Mouse (Mus musculus): Measurements from ENCODE around the gene Bche. TPM values are rescaled to one million over a fixed set of nuclear protein-coding genes. Genes with fewer than 3 reads are reported as not detected.
A peak's percentile ranks its signal among the peaks of the same experiment; 100 is the strongest.

Bche gene
- 12.0 TPM in 2 replicates for polyA plus RNA-seq (2015; fragmentation: Nextera tagmentation; extraction: Ambion mirVana)

- H3K4me1 ChIP-seq = no peaks in the 10 kb centered on the region
- peak within 1 kb of the TSS; percentile 61 for H3K27ac ChIP-seq
These were observed at the start of gene Bche for GRCm38 (mm10) chr3:73708410-73708714. Gene Bche (minus strand): TSS chr3:73708415.

GRCm38 (mm10) chr3:73741998-73742397, 33.8 kb upstream of the Bche start:
- no peak for ATAC-seq (ENCODE audit: insufficient read depth, low FRiP score, low read depth)
- no peaks in the 10 kb centered on the region for H3K27me3 ChIP-seq (replicated peaks)

More at GRCm38 (mm10) chr3:73708410-73708714, at the start of gene Bche:
- Histone ChIP-seq H3K27me3 (replicated peaks) (no peaks in the 10 kb centered on the region), H3K4me2 (peak within 1 kb of the TSS; percentile 57), H3K9me3 (no peaks in the 10 kb centered on the region), H3K4me3 (replicated peaks) (peak within 1 kb of the TSS; percentile 49), H3K36me3 (no peaks in the 10 kb centered on the region), H3K9ac (peak within 1 kb of the TSS; percentile 9; the same call in 1 of the 2 replicates)
- WGBS = 8% methylated on average over 10 of the region's 10 CpGs
- ATAC-seq (ENCODE audit: insufficient read depth, low FRiP score, low read depth) = no peak

GRCm38 (mm10) chr3:73731677-73732076, 23.5 kb upstream of the Bche start:
- H3K27ac ChIP-seq = no peak overlapping the region
- H3K4me1 ChIP-seq = no peaks in the 10 kb centered on the region
- H3K36me3 ChIP-seq = no peaks in the 10 kb centered on the region
- no peak for ATAC-seq (ENCODE audit: insufficient read depth, low FRiP score, low read depth)
- 38% methylated on average over 2 of the region's 2 CpGs for WGBS
- H3K9ac ChIP-seq = no peak overlapping the region
- no peaks in the 10 kb centered on the region for H3K27me3 ChIP-seq (replicated peaks)
- H3K4me2 ChIP-seq = no peak overlapping the region
- no peaks in the 10 kb centered on the region for H3K9me3 ChIP-seq
- H3K4me3 ChIP-seq (replicated peaks) = no peak overlapping the region

More at GRCm38 (mm10) chr3:73741998-73742397, 33.8 kb upstream of the Bche start:
- no peaks in the 10 kb centered on the region for H3K9me3 ChIP-seq
- no peak overlapping the region for H3K9ac ChIP-seq
- no peak overlapping the region for H3K4me2 ChIP-seq
- no peak overlapping the region for H3K27ac ChIP-seq
- H3K4me3 ChIP-seq (replicated peaks) = no peak overlapping the region
- H3K4me1 ChIP-seq = no peaks in the 10 kb centered on the region
- H3K36me3 ChIP-seq = no peaks in the 10 kb centered on the region

DNA sequence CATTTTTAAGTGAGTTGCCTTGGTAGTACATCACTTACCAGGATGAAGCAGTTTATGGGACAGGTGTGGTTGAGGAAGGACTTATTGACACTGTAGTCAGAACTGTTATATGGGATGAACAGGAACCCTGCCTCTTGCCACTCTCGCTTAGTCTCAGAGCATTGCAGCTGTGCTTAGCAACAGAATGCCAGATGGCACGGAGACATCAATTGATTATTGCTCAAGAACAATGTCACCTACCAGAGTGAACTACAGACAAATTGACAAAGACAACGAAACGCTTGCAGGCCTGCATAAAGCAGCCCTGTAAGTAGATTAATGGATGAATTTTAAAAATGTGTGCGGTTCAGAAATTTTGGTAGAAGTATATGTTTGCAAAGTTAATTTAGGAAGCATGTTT, 21.3 kb upstream of the Bche start:
- Histone ChIP-seq H3K4me1 (no peaks in the 10 kb centered on the region), H3K27ac (no peak overlapping the region), H3K4me3 (replicated peaks) (no peak overlapping the region), H3K27me3 (replicated peaks) (no peaks in the 10 kb centered on the region), H3K9ac (no peak overlapping the region), H3K36me3 (no peaks in the 10 kb centered on the region), H3K4me2 (no peak overlapping the region), H3K9me3 (no peaks in the 10 kb centered on the region)
- WGBS = 65% methylated on average over 5 of the region's 5 CpGs
- no peak for ATAC-seq (ENCODE audit: insufficient read depth, low FRiP score, low read depth)

DNA sequence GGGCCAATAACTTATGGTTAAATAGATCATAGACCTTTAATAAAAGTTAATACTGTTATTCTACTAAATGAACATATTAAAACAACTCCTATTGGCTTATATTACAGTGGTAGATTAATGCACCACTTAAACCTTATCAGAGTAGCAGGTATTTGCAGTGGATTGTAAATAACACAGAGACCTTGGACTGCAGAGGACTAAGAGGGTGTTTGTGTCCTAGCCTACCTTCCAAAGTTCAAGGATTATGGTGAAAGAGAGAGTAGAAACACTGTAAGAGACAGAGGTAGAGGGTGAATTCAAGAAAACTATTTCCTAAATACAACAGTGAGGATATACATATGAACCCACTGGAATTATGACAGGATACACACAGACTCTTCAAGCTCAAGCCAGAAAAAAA, 17.5 kb upstream of the Bche start:
- Histone ChIP-seq H3K9me3 (no peaks in the 10 kb centered on the region), H3K27ac (no peak overlapping the region), H3K4me1 (no peaks in the 10 kb centered on the region), H3K4me2 (no peak overlapping the region), H3K9ac (no peak overlapping the region), H3K27me3 (replicated peaks) (no peaks in the 10 kb centered on the region), H3K36me3 (no peaks in the 10 kb centered on the region), H3K4me3 (replicated peaks) (no peak overlapping the region)
- ATAC-seq (ENCODE audit: insufficient read depth, low FRiP score, low read depth) = no peak

- ATAC-seq (ENCODE audit: insufficient read depth, low FRiP score, low read depth) = no peak; the same call in 1 of the 2 replicates
- Histone ChIP-seq H3K27me3 (replicated peaks) (no peaks in the 10 kb centered on the region), H3K36me3 (no peaks in the 10 kb centered on the region), H3K4me3 (replicated peaks) (no peak overlapping the region), H3K4me2 (no peak overlapping the region), H3K9me3 (no peaks in the 10 kb centered on the region), H3K9ac (no peak overlapping the region), H3K4me1 (no peaks in the 10 kb centered on the region), H3K27ac (no peak overlapping the region)
- WGBS = 76% methylated on average over 1 of the region's 1 CpGs
These were observed 16.7 kb upstream of the Bche start for GRCm38 (mm10) chr3:73724869-73725268.

DNA sequence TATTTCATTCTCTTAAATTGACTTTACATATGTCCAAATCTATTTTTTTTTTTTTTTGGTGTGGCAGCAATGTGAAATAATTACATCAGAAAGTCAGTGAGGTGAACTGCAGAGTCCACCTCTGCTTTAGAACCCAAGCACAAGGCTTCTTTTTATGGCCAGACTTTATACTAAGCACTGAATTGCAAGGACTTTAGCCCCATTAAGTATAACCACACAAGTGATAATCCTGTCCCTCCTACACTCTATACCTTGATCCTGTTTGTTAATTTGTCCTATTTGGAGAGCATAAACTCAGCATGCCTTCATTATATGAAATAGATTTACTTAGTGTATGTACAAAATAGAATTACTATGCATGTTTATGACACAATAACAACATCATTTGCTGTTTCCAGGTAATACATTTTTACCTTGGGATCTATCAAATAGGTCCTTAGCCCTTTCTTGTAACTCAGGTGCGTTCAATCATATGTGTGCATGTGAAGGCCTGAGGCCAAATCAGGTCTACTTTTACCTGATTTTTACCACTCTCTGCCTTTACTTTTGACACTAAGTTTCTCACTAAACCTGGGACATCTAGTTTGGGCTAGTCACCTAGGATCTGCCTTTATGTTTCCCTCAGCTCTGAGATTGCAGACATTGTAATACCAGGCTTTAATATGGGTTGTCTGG, 9.5 kb upstream of the Bche start:
- Histone ChIP-seq H3K9me3 (no peaks in the 10 kb centered on the region), H3K4me1 (no peaks in the 10 kb centered on the region), H3K36me3 (no peaks in the 10 kb centered on the region), H3K27me3 (replicated peaks) (no peaks in the 10 kb centered on the region), H3K4me3 (replicated peaks) (no peak overlapping the region), H3K4me2 (no peak overlapping the region), H3K9ac (no peak overlapping the region), H3K27ac (no peak overlapping the region)
- 85% methylated on average over 1 of the region's 1 CpGs for WGBS
- ATAC-seq (ENCODE audit: insufficient read depth, low FRiP score, low read depth) = no peak

- H3K4me2 ChIP-seq = no peak overlapping the region
- no peaks in the 10 kb centered on the region for H3K36me3 ChIP-seq
- H3K9me3 ChIP-seq = no peaks in the 10 kb centered on the region
- ATAC-seq (ENCODE audit: insufficient read depth, low FRiP score, low read depth) = no peak
- no peak overlapping the region for H3K9ac ChIP-seq
- no peak overlapping the region for H3K4me3 ChIP-seq (replicated peaks)
- no peaks in the 10 kb centered on the region for H3K27me3 ChIP-seq (replicated peaks)
- WGBS = 74% methylated on average over 8 of the region's 8 CpGs
- no peaks in the 10 kb centered on the region for H3K4me1 ChIP-seq
- no peak overlapping the region for H3K27ac ChIP-seq
These were observed 1.7 kb upstream of the Bche start for GRCm38 (mm10) chr3:73709871-73710270.

DNA sequence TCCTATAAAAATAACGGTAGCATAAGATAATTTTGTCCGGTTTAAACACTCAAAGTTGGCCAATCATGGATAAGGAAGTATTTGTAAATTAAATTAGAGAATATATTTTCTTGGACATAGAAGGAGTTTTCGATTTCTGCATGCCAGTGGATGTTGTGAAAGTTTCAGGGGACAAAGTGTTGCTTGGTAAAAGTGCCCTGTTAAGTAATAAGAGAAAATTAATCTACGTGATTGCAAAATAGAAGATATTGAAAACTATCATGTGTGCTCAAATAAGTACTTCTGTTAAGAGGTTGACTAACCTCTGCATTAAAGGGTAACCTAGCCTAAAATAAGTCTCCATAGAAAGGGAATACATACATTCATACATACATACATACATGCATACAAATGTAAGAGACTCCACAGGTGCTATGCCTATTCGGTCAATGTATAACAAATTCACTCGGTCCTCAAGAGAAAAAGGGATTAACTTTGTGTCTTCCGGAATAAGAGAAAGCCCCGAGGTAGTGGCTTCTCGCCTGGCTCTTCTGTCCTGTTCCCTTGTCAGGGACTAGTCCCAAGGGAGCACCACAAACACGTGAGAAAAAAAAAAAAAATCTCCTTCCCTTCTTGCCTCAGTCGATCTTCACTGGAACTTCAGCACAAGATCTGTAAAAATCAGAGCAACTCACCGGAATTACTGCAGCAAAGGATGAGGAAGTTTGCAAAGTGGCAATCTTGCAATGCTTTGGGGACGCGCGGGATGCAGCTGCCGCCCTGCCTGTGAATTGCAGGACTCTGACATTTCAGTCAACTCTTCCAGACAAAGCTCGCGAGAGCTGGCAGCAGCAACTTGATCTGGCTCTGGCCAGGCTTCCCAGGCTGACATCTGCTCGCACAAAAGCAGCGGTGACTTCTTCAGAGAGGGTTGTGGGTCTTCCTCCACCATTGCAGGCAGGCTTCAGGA, 480 bp downstream of the Bche start:
- H3K27ac ChIP-seq = peak overlapping the region; percentile 61
- H3K9me3 ChIP-seq = no peaks in the 10 kb centered on the region
- no peaks in the 10 kb centered on the region for H3K4me1 ChIP-seq
- peak; percentile 82 for ATAC-seq (ENCODE audit: insufficient read depth, low FRiP score, low read depth)
- H3K27me3 ChIP-seq (replicated peaks) = no peaks in the 10 kb centered on the region
- no peaks in the 10 kb centered on the region for H3K36me3 ChIP-seq
- peak overlapping the region; percentile 9; the same call in 1 of the 2 replicates for H3K9ac ChIP-seq
- WGBS = 17% methylated on average over 20 of the region's 20 CpGs
- H3K4me3 ChIP-seq (replicated peaks) = peak overlapping the region; percentile 49
- peak overlapping the region; percentile 57 for H3K4me2 ChIP-seq

- no peaks in the 10 kb centered on the region for H3K36me3 ChIP-seq
- no peak overlapping the region for H3K4me2 ChIP-seq
- no peaks in the 10 kb centered on the region for H3K27me3 ChIP-seq (replicated peaks)
- H3K4me1 ChIP-seq = no peaks in the 10 kb centered on the region
- ATAC-seq (ENCODE audit: insufficient read depth, low FRiP score, low read depth) = no peak
- no peak overlapping the region for H3K27ac ChIP-seq
- H3K9ac ChIP-seq = no peak overlapping the region
- H3K4me3 ChIP-seq (replicated peaks) = no peak overlapping the region
- 19% methylated on average over 1 of the region's 1 CpGs for WGBS
- H3K9me3 ChIP-seq = no peaks in the 10 kb centered on the region
These were observed 1.7 kb downstream of the Bche start for GRCm38 (mm10) chr3:73706544-73706943.

DNA sequence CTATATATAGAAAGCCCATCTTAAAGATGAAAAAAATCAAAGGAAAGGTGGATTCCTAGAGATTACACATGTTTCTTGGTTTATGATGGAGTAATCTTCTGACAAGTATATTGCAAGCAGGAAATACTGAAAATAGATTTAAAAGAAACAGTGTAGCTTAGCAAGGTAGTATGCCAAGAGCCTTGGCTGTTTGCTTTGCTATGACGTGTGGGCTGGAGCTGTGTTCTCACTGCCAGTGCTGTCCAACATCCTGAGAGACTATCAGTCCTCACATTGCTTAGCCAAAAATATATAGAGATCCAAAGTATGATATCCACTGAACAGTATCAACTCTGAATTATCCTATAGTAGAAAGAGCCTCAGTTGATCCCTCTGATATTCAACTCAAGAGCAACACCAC, 9.3 kb downstream of the Bche start:
- no peak for ATAC-seq (ENCODE audit: insufficient read depth, low FRiP score, low read depth)
- Histone ChIP-seq H3K9ac (no peak overlapping the region), H3K9me3 (no peaks in the 10 kb centered on the region), H3K4me1 (no peaks in the 10 kb centered on the region), H3K27me3 (replicated peaks) (no peaks in the 10 kb centered on the region), H3K4me3 (replicated peaks) (no peak overlapping the region), H3K36me3 (no peaks in the 10 kb centered on the region), H3K4me2 (no peak overlapping the region), H3K27ac (no peak overlapping the region)
- WGBS = 55% methylated on average over 1 of the region's 1 CpGs

DNA sequence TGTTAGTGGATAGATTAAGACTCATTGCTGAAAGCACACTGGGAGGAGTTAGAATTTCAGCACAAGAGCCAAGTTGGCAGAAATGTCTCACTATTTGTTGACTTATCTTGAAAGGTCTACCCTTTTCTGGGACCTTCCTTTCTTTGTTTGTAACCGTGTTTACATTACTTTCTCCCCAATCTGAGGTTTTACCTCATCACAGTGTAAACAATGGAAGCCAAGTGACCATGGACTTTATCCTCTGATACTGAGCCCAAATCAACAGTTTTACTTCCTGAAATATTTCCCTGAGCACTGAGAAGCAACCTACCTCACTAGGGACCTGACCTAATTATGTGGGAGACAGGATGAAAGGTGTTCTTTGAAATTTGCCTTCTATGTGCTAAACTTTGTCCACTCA, 34.9 kb downstream of the Bche start:
- 38% methylated on average over 1 of the region's 1 CpGs for WGBS
- Histone ChIP-seq H3K27me3 (replicated peaks) (no peaks in the 10 kb centered on the region), H3K4me1 (no peaks in the 10 kb centered on the region), H3K27ac (peak overlapping the region; percentile 11; the same call in 1 of the 2 replicates), H3K4me2 (no peak overlapping the region), H3K36me3 (no peaks in the 10 kb centered on the region), H3K9ac (no peak overlapping the region), H3K9me3 (no peaks in the 10 kb centered on the region), H3K4me3 (replicated peaks) (no peak overlapping the region)
- peak; percentile 92 for ATAC-seq (ENCODE audit: insufficient read depth, low FRiP score, low read depth)
